Mouse (Mus musculus): ENCODE measurements around the gene E330021D16Rik.

Gene E330021D16Rik

GRCm38 (mm10) chr6:136421059-136421458, 5.7 kb upstream of the E330021D16Rik start:
- no peak for DNase-seq (ENCODE audit: low spot score)

- DNase-seq (ENCODE audit: low spot score): no peak
Measured at GRCm38 (mm10) chr6:136418889-136419835, 3.8 kb upstream of the E330021D16Rik start.

- no peak for DNase-seq (ENCODE audit: low spot score)
Measured at GRCm38 (mm10) chr6:136418333-136418848, 3.0 kb upstream of the E330021D16Rik start.

- no peak for DNase-seq (ENCODE audit: low spot score)
Measured at GRCm38 (mm10) chr6:136417864-136418263, 2.5 kb upstream of the E330021D16Rik start.

GRCm38 (mm10) chr6:136413856-136414362, 1.5 kb downstream of the E330021D16Rik start:
- DNase-seq (ENCODE audit: low spot score): no peak

GRCm38 (mm10) chr6:136407608-136408192, 7.7 kb downstream of the E330021D16Rik start:
- DNase-seq (ENCODE audit: low spot score): no peak

- DNase-seq (ENCODE audit: low spot score): no peak
Measured at GRCm38 (mm10) chr6:136396860-136397259, 18.5 kb downstream of the E330021D16Rik start.

- no peak for DNase-seq (ENCODE audit: low spot score)
Measured at GRCm38 (mm10) chr6:136390262-136390661, 25.1 kb downstream of the E330021D16Rik start.

GRCm38 (mm10) chr6:136385287-136385686, 30.1 kb downstream of the E330021D16Rik start:
- no peak for DNase-seq (ENCODE audit: low spot score)

- DNase-seq (ENCODE audit: low spot score): no peak
Measured at GRCm38 (mm10) chr6:136383218-136383617, 32.2 kb downstream of the E330021D16Rik start.

- DNase-seq (ENCODE audit: low spot score): no peak
Measured at GRCm38 (mm10) chr6:136376097-136376496, 39.3 kb downstream of the E330021D16Rik start.

GRCm38 (mm10) chr6:136364430-136365098, 50.8 kb downstream of the E330021D16Rik start:
- peak; percentile 34 for DNase-seq (ENCODE audit: low spot score)

GRCm38 (mm10) chr6:136364008-136364407, 51.4 kb downstream of the E330021D16Rik start:
- no peak for DNase-seq (ENCODE audit: low spot score)

GRCm38 (mm10) chr6:136363313-136363712, 52.1 kb downstream of the E330021D16Rik start:
- DNase-seq (ENCODE audit: low spot score): no peak

GRCm38 (mm10) chr6:136358471-136358870, 56.9 kb downstream of the E330021D16Rik start:
- DNase-seq (ENCODE audit: low spot score): no peak

GRCm38 (mm10) chr6:136353399-136354184, 61.8 kb downstream of the E330021D16Rik start:
- DNase-seq (ENCODE audit: low spot score): peak; percentile 83
